Mouse (Mus musculus) G1E (cell line): ENCODE results near the gene Olfr718-ps1.

Experiments
- CTCF ChIP-seq: IDR thresholded peaks from 2 replicates; pipeline ENCODE4 v1.5.1; 2012; ENCODE audit warnings: low read depth, low read length, inconsistent platforms, mixed read lengths
- GATA1 ChIP-seq: IDR thresholded peaks from 2 replicates; pipeline ENCODE4 v1.6.1; 2012; ENCODE audit warnings: borderline replicate concordance, low read length, inconsistent platforms, mixed read lengths

DNA sequence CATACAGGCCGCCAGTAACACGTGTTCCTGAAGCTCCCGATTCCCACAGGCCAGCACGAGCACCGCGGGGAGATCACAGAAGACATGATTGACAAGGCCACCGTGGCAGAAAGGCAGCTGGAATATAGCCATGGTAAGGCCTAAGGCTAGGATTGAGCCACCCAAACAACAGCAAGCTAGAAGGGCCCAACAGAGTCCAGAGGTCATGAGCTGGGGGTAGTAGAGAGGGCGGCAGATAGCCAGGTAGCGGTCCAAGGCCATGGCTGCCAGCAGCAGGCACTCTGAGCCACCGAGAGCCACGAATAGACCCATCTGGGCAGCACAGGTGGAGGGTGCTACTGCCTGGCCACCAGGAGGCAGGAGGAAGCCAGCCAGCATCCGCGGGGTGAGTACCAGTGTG, 9.8 kb downstream of the Olfr718-ps1 start:
- TF ChIP-seq CTCF (no peak), GATA1 (no peak)
